Mouse (Mus musculus) right cerebral cortex, postnatal 14 days (tissue): ENCODE data around the gene Uri1.

Source experiments
- DNase-seq: peaks from one replicate; pipeline ENCODE4 v3.0.0; 2022

The Uri1 gene

GRCm38 (mm10) chr7:37918926-37919325 lies 104.4 kb downstream of the Uri1 start:
- no peak for DNase-seq

GRCm38 (mm10) chr7:37916762-37917439 lies 106.5 kb downstream of the Uri1 start:
- DNase-seq = peak; percentile 33

DNA sequence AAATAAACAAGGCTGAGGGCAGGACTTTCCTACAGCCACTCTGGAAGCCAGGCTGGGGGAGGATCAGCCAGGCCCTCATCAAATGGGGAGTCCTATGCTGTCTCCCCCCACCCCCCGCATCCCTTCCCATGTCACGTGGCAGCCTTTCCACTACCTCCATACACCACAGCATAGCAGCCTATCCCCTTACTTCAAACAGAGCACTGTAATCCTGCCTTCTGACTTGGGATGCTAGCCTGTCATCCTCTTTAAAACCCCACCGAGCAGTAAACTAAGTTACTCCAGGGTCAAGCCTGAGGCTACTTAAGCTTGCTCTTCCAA lies 111.6 kb downstream of the Uri1 start:
- no peak for DNase-seq

- no peak for DNase-seq
These were observed 112.1 kb downstream of the Uri1 start for GRCm38 (mm10) chr7:37911114-37911801.

- DNase-seq = no peak
These were observed 113.2 kb downstream of the Uri1 start for GRCm38 (mm10) chr7:37910161-37910560.
